Mouse (Mus musculus) hindbrain, embryonic 16.5 days (tissue): ENCODE measurements around the gene Slc9a2. TPM values are rescaled to one million over a fixed set of nuclear protein-coding genes. Genes with fewer than 3 reads are reported as not detected.
"Not testable (repeated sequence)": the region's sequence is repeated elsewhere in the genome, so short reads cannot be mapped to it uniquely, and the experiment has no call there.

Experiments used
- ATAC-seq: fragments of 200-750 bp; cut with Nextera tagmentation; 2 replicates; pipeline ENCODE4 v1.8.0; 2017; ENCODE audit warnings: moderate TSS enrichment, moderate library complexity
- H3K27ac ChIP-seq: fragments of 300-500 bp; sonication (generic); 2 replicates; pipeline ENCODE4 v1.5.1; 2014; ENCODE audit warnings: low read depth, mild to moderate bottlenecking, control low read depth, low read length, moderate library complexity
- H3K27me3 ChIP-seq: fragments of 300-500 bp; sonication (generic); replicated peaks from 2 replicates; pipeline ENCODE4 v1.6.1; 2014; ENCODE audit warnings: low read length; ENCODE audit not compliant: control insufficient read depth, insufficient read depth
- H3K36me3 ChIP-seq: fragments of 300-500 bp; sonication (generic); 2 replicates; pipeline ENCODE4 v1.6.1; 2014; ENCODE audit warnings: mild to moderate bottlenecking, low read length, moderate library complexity, mixed read lengths; ENCODE audit not compliant: control insufficient read depth, insufficient read depth
- H3K4me1 ChIP-seq: fragments of 300-500 bp; sonication (generic); 2 replicates; pipeline ENCODE4 v1.6.1; 2014; ENCODE audit warnings: low read depth, low read length; ENCODE audit not compliant: control insufficient read depth, insufficient read depth
- H3K4me2 ChIP-seq: fragments of 300-500 bp; sonication (generic); 2 replicates; pipeline ENCODE4 v1.6.1; 2014; ENCODE audit warnings: mild to moderate bottlenecking, low read length, control low read depth, moderate library complexity
- H3K4me3 ChIP-seq: fragments of 300-500 bp; sonication (generic); 2 replicates; pipeline ENCODE4 v1.5.1; 2014; ENCODE audit warnings: mild to moderate bottlenecking, low read length, control low read depth, moderate library complexity
- H3K9ac ChIP-seq: fragments of 300-500 bp; sonication (generic); 2 replicates; pipeline ENCODE4 v1.6.1; 2014; ENCODE audit warnings: low read depth, mild to moderate bottlenecking, control low read depth, low read length, moderate library complexity
- H3K9me3 ChIP-seq: fragments of 300-500 bp; sonication (generic); 2 replicates; pipeline ENCODE4 v1.6.1; 2014; ENCODE audit warnings: mild to moderate bottlenecking, low read length, moderate library complexity; ENCODE audit not compliant: control insufficient read depth
- WGBS: fragments of 180-500 bp; shearing (Covaris S2); extraction: QIAGEN DNeasy Blood & Tissue Kit; methylation state at CpG from one replicate; pipeline ENCODE4 v1.1.7; 2014; 5-methylcytosine and 5-hydroxymethylcytosine counted together
- polyA plus RNA-seq: library from polyadenylated mRNA; unstranded; fragments of >200 nt; fragmentation: Nextera tagmentation; extraction: Ambion mirVana; gene quantifications from 2 replicates; pipeline ENCODE4 v1.2.1, GENCODE M21; 2015

Slc9a2 gene
- polyA plus RNA-seq, 1 experiment from 2014 or later = 0.49 TPM

DNA sequence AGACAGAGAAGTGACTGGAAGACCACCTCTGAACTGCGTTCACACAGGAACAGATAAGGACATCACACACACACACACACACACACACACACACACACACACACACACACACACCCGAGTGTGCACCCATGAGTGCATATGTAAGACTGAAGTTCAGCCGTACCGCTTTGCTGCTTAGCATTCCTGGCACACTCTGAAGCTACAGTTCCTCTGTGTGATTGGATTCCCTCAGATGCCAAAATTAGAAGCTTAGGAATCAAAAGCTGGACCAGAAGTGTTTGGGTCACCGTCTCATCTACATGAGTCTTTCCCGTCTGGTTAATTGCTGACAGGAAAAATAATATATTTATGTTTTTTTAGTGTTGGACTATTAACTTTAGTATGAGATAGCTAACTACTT is 19.5 kb upstream of the Slc9a2 start:
- Histone ChIP-seq H3K4me2 (no peak overlapping the region), H3K27ac (no peak overlapping the region), H3K9me3 (no peaks in the 10 kb centered on the region), H3K36me3 (no peaks in the 10 kb centered on the region), H3K9ac (no peak overlapping the region), H3K27me3 (no peaks in the 10 kb centered on the region), H3K4me3 (no peak overlapping the region), H3K4me1 (no peaks in the 10 kb centered on the region)
- ATAC-seq = no peak
- WGBS = 89% methylated on average over 6 of the region's 6 CpGs

DNA sequence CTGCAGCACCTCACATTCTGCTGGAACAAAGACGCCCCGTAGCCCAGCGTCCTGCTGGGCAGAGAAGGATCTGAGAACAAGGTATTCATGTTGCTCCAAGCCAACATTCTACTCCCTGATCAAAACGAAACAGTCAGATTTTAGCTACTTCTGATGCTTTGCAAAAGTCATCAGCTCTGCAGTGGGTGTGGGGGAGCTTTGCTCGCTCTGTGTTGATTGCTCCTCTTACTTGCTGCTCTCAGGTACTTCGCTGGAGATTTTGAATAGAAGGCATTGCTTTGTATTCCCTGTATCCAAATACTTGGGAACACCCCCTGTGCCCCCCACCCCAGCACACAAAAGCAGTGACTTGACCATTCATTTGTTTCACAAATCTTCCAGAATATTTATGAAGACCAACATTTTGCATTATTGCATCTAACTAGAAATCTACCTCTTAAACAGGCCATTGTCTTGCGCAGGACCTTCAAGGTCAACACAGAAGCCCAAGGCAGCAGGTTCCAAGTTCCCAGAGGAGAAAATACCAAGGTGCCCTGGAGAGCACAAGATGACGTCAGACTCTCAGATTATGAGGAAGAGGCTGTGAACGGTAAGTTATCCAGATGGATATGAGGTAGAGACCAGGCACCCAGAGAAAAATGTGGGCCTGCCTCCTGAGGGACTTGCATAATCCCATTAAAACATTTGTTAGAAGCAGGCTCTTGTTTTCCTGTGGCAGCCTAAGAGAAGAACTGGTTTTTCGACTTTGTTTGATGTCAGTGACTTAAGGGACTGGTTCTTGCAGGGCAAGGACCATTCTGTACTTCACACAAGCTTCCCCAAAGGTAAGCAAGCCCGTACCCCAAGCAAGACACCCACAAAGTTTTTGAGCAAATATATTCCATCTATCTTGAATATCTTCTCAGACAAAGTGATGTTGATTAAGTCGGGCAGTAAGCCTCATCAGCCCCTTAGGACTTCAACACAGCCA is 14.7 kb upstream of the Slc9a2 start:
- no peak overlapping the region for H3K4me3 ChIP-seq
- no peak for ATAC-seq
- WGBS = 49% methylated on average over 12 of the region's 12 CpGs
- no peaks in the 10 kb centered on the region for H3K9me3 ChIP-seq
- H3K9ac ChIP-seq = no peak overlapping the region
- no peaks in the 10 kb centered on the region for H3K36me3 ChIP-seq
- H3K27ac ChIP-seq = no peak overlapping the region
- no peak overlapping the region for H3K4me2 ChIP-seq
- no peaks in the 10 kb centered on the region for H3K4me1 ChIP-seq
- H3K27me3 ChIP-seq = no peaks in the 10 kb centered on the region

DNA sequence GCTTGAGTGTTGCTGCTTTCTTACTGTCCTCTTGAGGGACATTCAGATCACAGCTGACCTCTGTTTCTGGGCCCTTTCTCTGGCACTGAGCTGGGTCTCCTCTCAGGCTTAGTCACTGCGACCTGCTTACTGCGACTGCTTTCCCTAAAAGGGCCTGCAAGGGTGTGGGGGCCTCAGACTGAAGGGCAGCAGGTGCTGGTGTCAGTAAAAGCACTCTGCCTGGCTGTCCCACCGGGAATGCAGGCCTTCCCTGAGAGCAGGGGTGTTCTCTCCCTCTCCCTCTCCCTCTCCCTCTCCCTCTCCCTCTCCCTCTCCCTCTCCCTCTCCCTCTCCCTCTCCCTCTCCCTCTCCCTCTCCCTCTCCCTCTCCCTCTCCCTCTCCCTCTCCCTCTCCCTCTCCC is 12.9 kb upstream of the Slc9a2 start:
- not testable (repeated sequence) for H3K4me3 ChIP-seq, H3K4me2 ChIP-seq, H3K9me3 ChIP-seq, ATAC-seq, H3K9ac ChIP-seq, H3K36me3 ChIP-seq, H3K27ac ChIP-seq, H3K27me3 ChIP-seq, H3K4me1 ChIP-seq
- 10% methylated on average over 3 of the region's 3 CpGs for WGBS

DNA sequence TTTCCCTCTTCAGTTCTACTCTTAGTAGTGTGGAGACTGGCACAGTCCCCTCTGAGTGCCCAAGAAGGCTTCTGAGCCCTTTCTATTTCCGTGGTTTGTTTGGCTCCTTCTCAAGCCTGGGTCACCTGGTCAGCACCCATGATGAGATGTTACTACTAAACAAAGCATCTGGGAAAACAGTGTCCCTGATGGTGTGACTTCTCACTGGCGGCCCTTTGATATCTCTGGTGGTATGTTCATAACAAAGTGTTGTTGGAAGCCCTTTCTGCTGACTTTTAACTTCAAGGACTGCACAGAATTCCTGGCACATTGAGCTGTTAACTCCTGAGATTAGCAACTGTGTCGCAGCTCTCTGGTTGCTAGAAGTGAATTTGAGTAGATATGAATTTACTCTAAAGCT is 10.3 kb upstream of the Slc9a2 start:
- Histone ChIP-seq H3K9ac (no peak overlapping the region), H3K27me3 (no peaks in the 10 kb centered on the region), H3K36me3 (no peaks in the 10 kb centered on the region), H3K27ac (no peak overlapping the region), H3K9me3 (no peaks in the 10 kb centered on the region), H3K4me1 (no peaks in the 10 kb centered on the region), H3K4me2 (no peak overlapping the region), H3K4me3 (no peak overlapping the region)
- 90% methylated on average over 3 of the region's 3 CpGs for WGBS
- no peak for ATAC-seq

DNA sequence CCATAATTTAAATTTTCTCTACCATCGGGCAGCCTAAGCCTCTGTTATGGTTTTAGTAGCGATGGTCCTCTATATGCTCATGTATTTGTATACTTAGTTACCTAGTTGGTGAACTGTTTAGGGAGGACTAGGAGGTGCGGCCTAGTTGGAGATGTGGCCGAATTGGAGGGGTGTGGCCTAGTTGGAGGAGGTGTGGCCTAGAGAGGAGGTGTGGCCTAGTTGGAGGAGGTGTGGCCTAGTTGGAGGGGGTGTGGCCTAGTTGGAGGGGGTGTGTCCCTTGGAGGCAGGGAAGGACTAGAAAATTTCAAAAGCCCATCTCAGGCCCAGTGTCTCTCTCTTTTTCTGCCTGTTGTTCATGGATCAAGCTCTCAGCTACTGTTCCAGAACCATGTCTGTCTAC is 8.9 kb upstream of the Slc9a2 start:
- H3K9ac ChIP-seq = no peak overlapping the region
- no peak overlapping the region for H3K27ac ChIP-seq
- no peaks in the 10 kb centered on the region for H3K27me3 ChIP-seq
- no peak overlapping the region for H3K4me3 ChIP-seq
- no peak for ATAC-seq
- H3K9me3 ChIP-seq = no peaks in the 10 kb centered on the region
- no peaks in the 10 kb centered on the region for H3K36me3 ChIP-seq
- H3K4me2 ChIP-seq = no peak overlapping the region
- 96% methylated on average over 4 of the region's 4 CpGs for WGBS
- no peaks in the 10 kb centered on the region for H3K4me1 ChIP-seq

DNA sequence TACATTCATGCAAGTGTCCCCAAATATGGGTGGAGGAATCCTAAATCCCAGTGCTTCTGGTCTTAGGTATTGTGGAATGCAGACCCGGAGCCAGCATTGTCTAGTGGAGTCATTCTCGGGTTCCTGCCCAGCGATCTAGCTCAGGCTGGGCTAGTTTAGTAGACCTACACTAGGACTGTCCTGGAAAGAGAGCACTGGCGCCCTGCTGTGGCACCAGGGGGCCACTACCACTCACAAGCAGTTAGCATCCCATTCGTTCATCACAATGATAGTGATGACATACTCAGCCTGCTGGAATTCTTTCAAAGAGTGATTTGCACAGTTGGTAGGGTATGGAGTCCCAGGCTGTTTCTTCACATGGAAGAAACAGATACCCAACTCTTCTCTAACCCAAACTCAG is 3.1 kb upstream of the Slc9a2 start:
- H3K4me3 ChIP-seq = no peak overlapping the region
- WGBS = 46% methylated on average over 5 of the region's 5 CpGs
- H3K4me1 ChIP-seq = peaks cover 12% of the 10 kb centered on the region
- no peak for ATAC-seq
- H3K36me3 ChIP-seq = no peaks in the 10 kb centered on the region
- H3K27ac ChIP-seq = no peak overlapping the region
- H3K27me3 ChIP-seq = peaks cover 21% of the 10 kb centered on the region
- H3K4me2 ChIP-seq = no peak overlapping the region
- no peak overlapping the region for H3K9ac ChIP-seq
- no peaks in the 10 kb centered on the region for H3K9me3 ChIP-seq

DNA sequence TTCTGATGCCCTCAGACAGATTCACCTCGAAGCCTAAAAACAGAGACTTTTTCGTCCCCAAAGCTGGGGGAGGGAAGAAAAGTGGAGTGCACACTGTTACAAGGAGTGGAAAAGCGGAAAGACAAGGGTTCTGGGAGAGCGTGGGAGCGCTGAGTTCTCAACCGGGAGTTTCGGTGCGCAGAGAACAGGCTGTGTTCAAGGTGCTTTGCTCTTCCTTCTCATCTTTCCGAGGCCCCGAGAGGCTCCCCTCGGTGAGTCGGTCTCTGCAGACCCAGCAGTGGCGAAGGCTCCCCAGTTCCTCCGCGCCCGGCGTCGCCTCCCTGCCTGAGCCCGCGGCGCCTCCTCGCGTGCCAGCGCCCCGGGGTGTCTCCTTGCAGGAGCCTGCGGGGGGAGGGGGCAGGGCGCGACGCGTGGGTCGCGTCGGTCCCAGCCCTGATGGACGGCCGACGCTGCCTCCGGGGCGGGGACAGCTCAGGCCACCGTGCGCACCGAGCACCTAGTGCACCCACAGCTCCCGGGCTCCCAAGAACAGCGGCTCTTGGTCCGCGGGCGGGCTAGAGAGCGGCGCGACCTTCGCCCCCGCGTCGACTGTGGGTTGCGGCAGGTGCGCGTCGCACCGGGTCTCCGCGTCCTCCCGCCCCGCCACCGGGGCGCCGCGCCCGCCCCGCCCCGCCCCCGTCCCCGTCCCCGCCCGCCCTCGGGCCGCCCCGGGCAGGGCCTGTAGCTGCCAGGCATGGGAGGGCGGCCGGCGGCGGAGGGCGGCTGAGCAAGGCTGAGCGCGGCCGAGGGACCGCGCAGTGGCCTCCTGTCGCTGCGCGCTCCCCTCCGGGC is 709 bp downstream of the Slc9a2 start:
- Histone ChIP-seq H3K4me1 (peaks cover 12% of the 10 kb centered on the region), H3K27ac (no peak overlapping the region), H3K4me2 (peak overlapping the region; percentile 99), H3K27me3 (peaks cover 26% of the 10 kb centered on the region), H3K36me3 (no peaks in the 10 kb centered on the region), H3K9ac (peak overlapping the region; percentile 72), H3K4me3 (peak overlapping the region; percentile 70), H3K9me3 (no peaks in the 10 kb centered on the region)
- 1% methylated on average over 52 of the region's 90 CpGs for WGBS
- peak; percentile 86 for ATAC-seq

DNA sequence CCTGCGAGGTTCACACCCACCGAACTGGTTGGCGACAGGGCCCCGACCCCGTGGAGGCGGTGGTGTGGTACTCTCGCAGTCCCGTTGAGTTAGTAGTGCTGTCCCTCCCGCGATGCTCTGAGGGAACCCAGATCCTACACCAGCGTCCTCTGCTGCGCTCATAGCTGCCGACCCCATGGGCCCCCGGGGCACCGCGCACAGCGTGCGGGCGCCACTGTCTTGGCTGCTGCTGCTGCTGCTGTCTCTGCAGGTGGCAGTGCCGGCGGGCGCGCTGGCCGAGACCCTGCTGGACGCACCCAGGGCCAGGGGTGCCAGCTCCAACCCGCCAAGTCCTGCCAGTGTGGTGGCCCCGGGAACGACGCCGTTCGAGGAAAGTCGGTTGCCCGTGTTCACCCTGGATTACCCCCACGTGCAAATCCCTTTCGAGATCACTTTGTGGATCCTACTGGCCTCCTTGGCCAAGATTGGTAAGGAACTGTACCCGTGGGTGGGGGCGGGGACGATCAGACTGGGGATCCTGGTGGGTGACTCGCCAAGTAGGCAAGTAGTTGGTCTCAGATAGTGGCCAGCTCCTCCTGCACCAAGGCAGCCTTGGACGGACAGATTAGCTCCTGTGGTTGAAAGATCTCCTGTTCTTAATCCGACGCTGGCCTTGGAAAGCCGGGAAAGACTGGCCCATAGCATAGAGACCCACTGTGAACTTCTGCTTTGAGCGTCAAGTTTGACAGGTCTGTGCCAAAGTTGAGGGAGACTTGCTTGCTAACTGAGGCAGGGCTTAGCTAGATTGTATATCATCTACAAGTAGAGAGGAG is 1.5 kb downstream of the Slc9a2 start:
- peak overlapping the region; percentile 72 for H3K9ac ChIP-seq
- peaks cover 26% of the 10 kb centered on the region for H3K27me3 ChIP-seq
- ATAC-seq = peak; percentile 82
- H3K9me3 ChIP-seq = no peaks in the 10 kb centered on the region
- no peaks in the 10 kb centered on the region for H3K36me3 ChIP-seq
- H3K4me2 ChIP-seq = peak overlapping the region; percentile 99
- peak overlapping the region; percentile 70 for H3K4me3 ChIP-seq
- peaks cover 12% of the 10 kb centered on the region for H3K4me1 ChIP-seq
- 4% methylated on average over 31 of the region's 44 CpGs for WGBS
- no peak overlapping the region for H3K27ac ChIP-seq
